ENCODE assay signal across 1 mouse cellular context in the genomic region with DNA sequence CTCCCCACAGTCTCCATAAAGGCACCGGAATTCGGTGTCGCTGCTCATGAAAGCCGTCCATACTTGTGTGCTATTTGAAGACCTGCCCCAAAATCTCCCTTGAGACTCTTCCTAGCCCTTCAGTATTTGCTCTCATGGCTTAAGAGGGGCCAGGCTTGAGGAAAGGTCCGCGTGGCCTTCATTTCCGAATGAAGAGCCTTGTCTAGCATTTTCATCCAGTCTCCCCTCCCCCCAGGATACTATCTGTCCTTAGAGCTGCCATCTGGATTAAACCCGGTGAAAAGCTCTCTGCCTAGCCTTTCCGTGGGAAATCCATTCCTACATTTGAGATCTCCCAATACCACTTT.
TF ChIP-seq lines count a peak whose summit lies in the region.

No protein-coding gene starts in this region.

TF ChIP-seq in MEL, 35 proteins besides CTCF, POLR2A, EP300 and RAD21 (continued from another document):
- TF ChIP-seq TBP (IDR thresholded peaks at IDR 0.05; ENCODE audit: low read depth, low read length): 0 out of 2 replicates have a peak, but pooled peaks have one; percentile 14
- TF ChIP-seq POLR2AphosphoS5 (IDR thresholded peaks at IDR 0.05; ENCODE audit: borderline replicate concordance, low read depth, low read length): no peak
- no peak for TF ChIP-seq MXI1 (IDR thresholded peaks at IDR 0.05; ENCODE audit: low read depth, low read length)
- no peak for TF ChIP-seq MAX (IDR thresholded peaks at IDR 0.05; ENCODE audit: low read length)
- no peak for TF ChIP-seq SMC3 (IDR thresholded peaks at IDR 0.05; ENCODE audit: low read depth, low read length)
